Mouse (Mus musculus) E14TG2a.4 (cell line): ENCODE data around the gene Syt1.

ENCODE experiments used
- H3K27me3 ChIP-seq: 2 replicates; pipeline ENCODE4 v1.6.1; 2014; ENCODE audit warnings: low read length, control low read depth; ENCODE audit not compliant: insufficient read depth
- H3K36me3 ChIP-seq: 2 replicates; pipeline ENCODE4 v1.6.1; 2014; ENCODE audit warnings: low read length, control low read depth; ENCODE audit not compliant: insufficient read depth
- H3K4me1 ChIP-seq: replicated peaks from 2 replicates; pipeline ENCODE4 v1.6.1; 2014; ENCODE audit warnings: low read depth, low read length, control low read depth
- H3K4me3 ChIP-seq: replicated peaks from 2 replicates; pipeline ENCODE4 v1.5.1; 2014; ENCODE audit warnings: mild to moderate bottlenecking, low read length
- H3K9me3 ChIP-seq: 2 replicates; pipeline ENCODE4 v1.6.1; 2014; ENCODE audit warnings: low read length, control low read depth
- CTCF ChIP-seq: conservative IDR thresholded peaks from 2 replicates; pipeline ENCODE4 v1.5.1; 2014; ENCODE audit warnings: low read length
- NANOG ChIP-seq: IDR thresholded peaks from 2 replicates; pipeline ENCODE4 v1.6.1; 2014; ENCODE audit warnings: borderline replicate concordance, low read length, mixed read lengths
- POU5F1 ChIP-seq: IDR thresholded peaks from 2 replicates; pipeline ENCODE4 v1.6.1; 2014; ENCODE audit warnings: low read length, borderline replicate concordance

The Syt1 gene

GRCm38 (mm10) chr10:108896529-108896928 is 114.3 kb downstream of the Syt1 start:
- Histone ChIP-seq H3K27me3 (no peaks in the 10 kb centered on the region), H3K9me3 (no peaks in the 10 kb centered on the region), H3K4me3 (no peak overlapping the region), H3K4me1 (no peaks in the 10 kb centered on the region), H3K36me3 (no peaks in the 10 kb centered on the region)
- TF ChIP-seq POU5F1 (no peak), CTCF (no peak), NANOG (no peak)

DNA sequence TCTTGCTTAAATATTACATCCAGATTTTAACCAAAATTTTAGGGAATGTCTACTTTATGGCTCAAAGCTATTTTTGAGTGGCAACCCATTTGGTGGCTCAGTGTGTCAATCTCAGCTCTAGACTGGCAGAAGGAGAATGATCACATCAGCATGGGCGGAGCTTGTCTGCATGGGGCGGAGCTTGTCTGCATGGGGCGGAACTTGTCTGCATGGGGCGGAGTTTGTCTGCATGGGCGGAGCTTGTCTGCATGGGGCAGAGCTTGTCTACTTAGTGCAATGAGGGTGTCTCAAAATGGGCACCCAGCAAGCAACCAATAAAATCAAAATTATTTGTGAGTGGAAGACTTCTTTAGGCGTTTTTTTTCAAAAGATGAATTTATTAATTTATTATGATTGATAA is 117.5 kb downstream of the Syt1 start:
- TF ChIP-seq CTCF (no peak), NANOG (no peak), POU5F1 (no peak)
- H3K9me3 ChIP-seq: no peaks in the 10 kb centered on the region
- H3K4me3 ChIP-seq: no peak overlapping the region
- H3K36me3 ChIP-seq: no peaks in the 10 kb centered on the region
- H3K27me3 ChIP-seq: no peaks in the 10 kb centered on the region
- no peaks in the 10 kb centered on the region for H3K4me1 ChIP-seq

DNA sequence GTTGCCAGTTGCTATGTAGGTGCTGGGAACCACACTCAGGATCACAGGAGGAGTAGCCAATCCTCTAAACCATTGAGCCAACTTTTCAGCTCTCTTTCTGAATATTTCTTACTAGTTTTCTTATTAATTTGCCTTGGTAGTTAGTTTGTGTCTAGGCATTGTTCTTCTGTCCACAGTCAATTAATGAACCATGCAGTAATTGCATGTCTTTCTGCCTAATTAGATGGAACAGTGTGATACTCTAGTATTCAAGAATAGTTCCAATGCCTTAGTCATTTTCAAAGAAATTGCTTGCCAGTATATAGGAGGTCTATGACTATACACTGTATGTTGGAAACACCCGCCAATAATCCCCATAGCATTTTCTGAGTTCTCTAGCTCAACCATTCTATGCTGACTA is 118.3 kb downstream of the Syt1 start:
- Histone ChIP-seq H3K36me3 (no peaks in the 10 kb centered on the region), H3K4me3 (no peak overlapping the region), H3K27me3 (no peaks in the 10 kb centered on the region), H3K4me1 (no peaks in the 10 kb centered on the region), H3K9me3 (no peaks in the 10 kb centered on the region)
- no peak for TF ChIP-seq NANOG
- TF ChIP-seq CTCF: no peak
- no peak for TF ChIP-seq POU5F1

DNA sequence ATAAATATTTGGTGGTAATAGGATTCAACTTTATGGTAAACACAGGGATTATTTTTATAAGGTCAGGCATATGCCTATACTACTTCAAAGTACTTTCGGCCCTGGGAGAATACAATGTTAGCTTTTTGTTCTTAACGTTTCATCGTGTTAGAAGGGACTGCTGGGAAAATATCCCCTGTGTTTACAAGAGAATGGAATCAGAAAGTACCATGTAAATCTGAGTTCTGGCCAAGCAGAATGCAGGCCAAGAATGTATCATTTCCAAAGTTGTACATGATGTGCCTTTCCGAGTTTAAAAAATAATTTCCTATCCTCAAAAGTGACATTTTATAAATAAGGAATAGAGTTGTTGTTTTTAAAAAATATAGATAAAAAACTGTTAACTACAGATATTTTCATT is 121.7 kb downstream of the Syt1 start:
- Histone ChIP-seq H3K27me3 (no peaks in the 10 kb centered on the region), H3K9me3 (no peaks in the 10 kb centered on the region), H3K4me3 (no peak overlapping the region), H3K36me3 (no peaks in the 10 kb centered on the region), H3K4me1 (no peaks in the 10 kb centered on the region)
- no peak for TF ChIP-seq CTCF
- TF ChIP-seq NANOG: no peak
- no peak for TF ChIP-seq POU5F1

DNA sequence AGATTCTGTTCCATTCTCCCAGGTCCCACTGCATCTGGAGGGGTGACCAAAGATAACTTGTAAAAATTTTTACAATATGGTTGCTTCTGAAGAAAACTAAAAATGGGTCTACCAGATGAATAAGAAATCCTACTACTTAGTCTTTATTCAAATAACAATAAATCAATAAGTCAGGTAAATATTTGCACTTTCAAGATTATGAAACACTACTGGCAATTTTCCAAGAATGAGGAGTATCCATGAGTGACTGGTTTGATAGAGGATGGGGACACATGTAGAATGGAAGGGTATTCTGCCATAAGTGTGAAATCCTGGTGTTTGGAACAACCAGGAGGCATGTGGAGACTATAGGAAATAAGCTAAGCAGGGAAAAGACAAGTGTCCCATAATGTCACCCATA is 124.0 kb downstream of the Syt1 start:
- TF ChIP-seq NANOG (no peak), POU5F1 (no peak), CTCF (no peak)
- H3K36me3 ChIP-seq: no peaks in the 10 kb centered on the region

DNA sequence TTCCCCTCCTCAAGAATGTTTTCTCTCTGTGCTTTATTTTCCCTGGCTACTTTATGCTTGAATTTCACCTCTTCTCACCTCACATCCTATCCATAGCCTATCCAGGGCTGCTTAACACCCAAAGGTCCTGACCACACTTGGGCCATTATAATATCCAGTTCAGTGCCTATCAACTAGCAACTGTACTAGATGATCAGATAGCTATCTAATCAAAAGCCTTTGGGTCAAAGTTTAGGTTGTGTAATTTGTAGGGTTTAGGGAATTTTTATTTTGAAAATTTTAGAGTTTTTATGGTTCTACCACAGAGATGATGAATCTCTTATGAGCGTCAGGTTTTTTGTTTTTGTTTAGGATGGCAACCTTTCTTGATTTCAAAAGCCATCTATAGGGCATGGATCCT is 125.0 kb downstream of the Syt1 start:
- TF ChIP-seq POU5F1: no peak
- TF ChIP-seq CTCF: no peak
- Histone ChIP-seq H3K27me3 (no peaks in the 10 kb centered on the region), H3K9me3 (no peaks in the 10 kb centered on the region), H3K4me3 (no peak overlapping the region), H3K4me1 (no peaks in the 10 kb centered on the region), H3K36me3 (no peaks in the 10 kb centered on the region)

More for the DNA sequence above, 124.0 kb downstream of the Syt1 start:
- Histone ChIP-seq H3K27me3 (no peaks in the 10 kb centered on the region), H3K4me1 (no peaks in the 10 kb centered on the region), H3K9me3 (no peaks in the 10 kb centered on the region), H3K4me3 (no peak overlapping the region)

GRCm38 (mm10) chr10:108884520-108884919 is 126.3 kb downstream of the Syt1 start:
- no peaks in the 10 kb centered on the region for H3K36me3 ChIP-seq
- no peaks in the 10 kb centered on the region for H3K4me1 ChIP-seq
- no peak for TF ChIP-seq POU5F1
- no peak for TF ChIP-seq CTCF
- no peak for TF ChIP-seq NANOG
- no peaks in the 10 kb centered on the region for H3K9me3 ChIP-seq
- H3K27me3 ChIP-seq: no peaks in the 10 kb centered on the region
- no peak overlapping the region for H3K4me3 ChIP-seq

GRCm38 (mm10) chr10:108880372-108880771 is 130.4 kb downstream of the Syt1 start:
- Histone ChIP-seq H3K36me3 (no peaks in the 10 kb centered on the region), H3K4me1 (no peaks in the 10 kb centered on the region), H3K4me3 (no peak overlapping the region), H3K9me3 (no peaks in the 10 kb centered on the region), H3K27me3 (no peaks in the 10 kb centered on the region)
- TF ChIP-seq NANOG (no peak), CTCF (no peak), POU5F1 (no peak)

DNA sequence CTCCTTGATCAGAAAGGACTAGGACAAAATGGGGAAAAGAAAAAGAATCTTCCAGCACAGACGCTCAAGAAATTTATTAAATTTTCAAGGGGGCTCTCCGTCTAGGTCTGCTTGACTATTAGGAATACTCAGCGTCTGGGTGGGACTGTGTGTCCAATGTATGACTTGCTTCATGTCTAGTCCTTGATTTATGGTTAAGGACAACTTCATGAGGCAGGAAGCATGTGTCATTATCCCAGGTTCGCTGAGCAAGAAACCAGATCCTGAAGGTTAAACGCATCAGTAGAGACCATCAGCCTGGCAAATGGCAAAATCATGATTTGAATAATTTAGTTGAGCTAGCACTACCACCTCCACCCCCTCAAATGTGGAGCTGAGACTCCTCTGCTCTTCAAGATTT is 135.1 kb downstream of the Syt1 start:
- Histone ChIP-seq H3K36me3 (no peaks in the 10 kb centered on the region), H3K4me3 (no peak overlapping the region), H3K9me3 (no peaks in the 10 kb centered on the region), H3K4me1 (no peaks in the 10 kb centered on the region), H3K27me3 (no peaks in the 10 kb centered on the region)
- TF ChIP-seq POU5F1: no peak
- no peak for TF ChIP-seq CTCF
- no peak for TF ChIP-seq NANOG

DNA sequence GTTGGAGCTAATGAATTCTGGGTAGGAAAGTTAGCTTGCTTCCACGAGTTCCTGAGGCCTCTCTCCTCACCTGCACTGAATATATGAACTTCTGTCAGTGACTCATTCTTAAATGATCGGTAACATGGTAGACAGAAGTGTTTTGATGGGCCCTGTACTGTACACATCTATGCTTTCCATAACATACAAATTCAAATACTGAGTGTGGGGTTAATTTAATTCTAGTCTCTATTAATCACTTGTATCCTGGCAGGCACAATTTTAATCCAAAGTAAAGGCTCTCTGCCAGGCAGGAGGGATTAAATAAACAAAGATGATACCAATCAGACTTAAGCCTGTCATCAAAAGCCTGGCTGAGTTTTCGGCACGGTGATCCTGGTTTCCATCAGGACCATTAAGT is 136.1 kb downstream of the Syt1 start:
- no peak for TF ChIP-seq NANOG
- TF ChIP-seq CTCF: no peak
- no peaks in the 10 kb centered on the region for H3K27me3 ChIP-seq
- H3K36me3 ChIP-seq: no peaks in the 10 kb centered on the region
- no peaks in the 10 kb centered on the region for H3K4me1 ChIP-seq
- H3K4me3 ChIP-seq: no peak overlapping the region
- no peaks in the 10 kb centered on the region for H3K9me3 ChIP-seq
